Mouse (Mus musculus) neutrophil, adult 5-6 weeks (primary cell): ENCODE measurements around the gene Igdcc4. TPM values are rescaled to one million over a fixed set of nuclear protein-coding genes. Genes with fewer than 3 reads are reported as not detected.
"Not testable (repeated sequence)": the region's sequence is repeated elsewhere in the genome, so short reads cannot be mapped to it uniquely, and the experiment has no call there.

Source experiments
- ATAC-seq: fragments of 151-379, 151-347 bp; 2 replicates; pipeline ENCODE4 v1.8.0; 2017; ENCODE audit warnings: mild to moderate bottlenecking, moderate TSS enrichment; ENCODE audit not compliant: insufficient number of reproducible peaks, poor library complexity, low FRiP score, severe bottlenecking; ENCODE audit errors: extremely low read depth
- total RNA-seq: library from RNA; stranded (forward); fragments of 200-1000 nt; gene quantifications from 2 replicates; pipeline ENCODE4 v1.2.3, GENCODE M21; 2017

Igdcc4 gene
- total RNA-seq: not detected in 2 replicates

DNA sequence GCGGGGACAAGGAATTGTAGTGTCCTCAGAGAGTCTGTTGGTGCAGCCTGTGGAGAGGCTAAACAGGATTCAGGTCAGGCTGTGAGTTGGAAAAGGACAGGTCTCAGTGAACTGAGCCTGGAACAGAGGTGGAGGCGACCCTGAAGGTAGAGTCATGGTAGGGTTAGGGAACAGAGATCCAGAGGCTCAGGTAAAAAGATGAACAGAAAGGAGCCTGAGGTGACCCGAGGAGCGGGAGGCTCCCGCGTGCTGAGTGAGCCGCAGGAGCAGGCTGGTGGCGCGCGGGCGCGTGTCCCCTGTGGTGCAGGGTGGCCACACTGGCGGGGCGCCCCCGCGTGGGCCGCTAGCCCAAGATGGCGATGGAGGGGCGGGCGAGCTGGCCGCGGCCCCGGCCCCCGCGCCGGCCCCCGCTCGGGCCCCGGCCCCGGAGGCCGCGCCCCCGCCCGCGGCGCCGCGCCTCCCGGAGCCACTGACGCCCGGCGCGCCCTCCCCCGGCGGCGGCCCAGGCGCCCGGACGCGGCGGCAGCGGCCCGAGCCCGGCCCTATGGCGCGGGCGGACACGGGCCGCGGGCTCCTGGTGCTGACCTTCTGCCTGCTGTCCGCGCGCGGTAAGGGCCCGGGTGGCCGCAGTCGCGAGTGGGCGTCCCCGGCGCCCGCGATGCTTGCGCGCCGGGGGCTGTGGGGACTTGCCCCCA lies at the start of gene Igdcc4:
TSS of gene Igdcc4 (plus strand) at position 496 of the 695 bp plus-strand sequence.
- ATAC-seq: no peak

DNA sequence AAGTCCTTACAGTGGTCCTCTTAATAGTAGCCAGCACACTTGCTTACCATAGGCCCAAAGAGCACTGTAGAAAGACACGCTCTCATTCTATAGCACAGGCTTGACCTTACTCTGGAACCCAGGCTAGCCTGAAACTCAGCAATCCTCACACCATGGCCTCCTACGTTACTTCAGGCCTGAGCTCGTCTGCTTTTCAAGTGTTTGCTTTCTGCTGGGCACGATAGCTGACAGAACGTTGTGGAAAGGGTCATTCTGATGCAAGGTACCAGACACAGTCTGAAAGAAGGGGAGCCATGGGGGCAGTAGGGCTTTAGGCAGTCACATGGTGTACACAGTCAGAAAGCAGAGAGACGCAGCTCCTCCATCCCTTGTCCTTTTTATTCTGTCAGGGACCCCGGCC lies 37.0 kb upstream of the Igdcc4 start:
- ATAC-seq: no peak

DNA sequence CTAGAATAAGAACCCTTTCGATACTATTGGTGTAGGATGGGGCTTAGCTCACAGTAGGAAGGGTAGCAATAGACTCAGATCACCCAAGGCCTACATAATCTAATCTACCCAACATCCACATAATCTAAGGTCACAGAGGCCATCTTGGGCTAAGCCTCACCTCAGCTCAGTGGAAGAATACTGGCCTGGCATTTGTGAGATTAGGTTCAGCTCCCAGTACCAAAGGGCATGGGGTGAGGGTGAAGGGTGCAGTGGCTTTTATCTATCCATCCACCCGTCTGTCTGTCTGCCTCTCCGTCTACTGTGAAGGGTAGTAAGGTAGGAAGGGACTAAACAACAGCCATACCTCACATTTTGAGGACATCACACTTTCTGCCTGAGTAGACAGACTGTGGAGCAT lies 30.7 kb upstream of the Igdcc4 start:
- ATAC-seq: no peak

DNA sequence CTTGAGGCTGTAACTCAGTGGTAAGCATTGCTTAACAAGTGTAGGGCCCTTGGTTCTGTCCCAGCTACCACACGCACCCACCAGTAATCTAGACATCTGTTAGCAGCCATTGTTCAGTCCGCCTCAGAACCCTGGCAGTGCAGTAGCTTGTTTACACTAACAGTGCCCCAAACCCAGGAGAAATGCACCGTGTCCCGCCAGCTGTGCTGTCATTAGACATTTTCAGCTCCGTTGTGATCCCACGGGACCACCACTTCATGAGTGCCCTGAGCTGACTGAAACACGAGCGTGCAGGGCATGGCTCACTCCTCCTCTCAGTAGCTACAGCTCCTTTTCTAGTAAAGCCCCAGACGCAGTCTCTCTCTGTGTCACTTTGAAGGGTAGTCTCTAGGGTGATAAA lies 27.7 kb upstream of the Igdcc4 start:
- ATAC-seq: no peak

DNA sequence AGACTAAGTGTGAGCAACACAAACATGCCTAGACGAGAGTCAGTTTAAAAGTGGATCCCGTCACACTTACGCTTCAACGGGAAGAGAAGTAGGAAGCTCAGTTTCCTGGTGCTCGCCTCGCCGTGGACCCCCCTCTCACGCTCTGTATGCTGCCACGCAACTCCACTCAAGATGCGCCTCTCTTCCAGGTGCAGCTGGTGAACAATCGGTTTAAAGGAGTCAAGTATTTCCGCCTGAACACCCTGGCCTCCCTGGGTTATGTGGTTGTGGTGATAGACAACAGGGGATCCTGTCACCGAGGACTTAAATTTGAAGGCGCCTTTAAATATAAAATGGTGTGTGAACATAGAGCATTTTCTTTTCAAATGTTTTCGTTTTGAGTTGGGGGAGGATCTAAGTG lies 27.0 kb upstream of the Igdcc4 start:
- no peak for ATAC-seq

DNA sequence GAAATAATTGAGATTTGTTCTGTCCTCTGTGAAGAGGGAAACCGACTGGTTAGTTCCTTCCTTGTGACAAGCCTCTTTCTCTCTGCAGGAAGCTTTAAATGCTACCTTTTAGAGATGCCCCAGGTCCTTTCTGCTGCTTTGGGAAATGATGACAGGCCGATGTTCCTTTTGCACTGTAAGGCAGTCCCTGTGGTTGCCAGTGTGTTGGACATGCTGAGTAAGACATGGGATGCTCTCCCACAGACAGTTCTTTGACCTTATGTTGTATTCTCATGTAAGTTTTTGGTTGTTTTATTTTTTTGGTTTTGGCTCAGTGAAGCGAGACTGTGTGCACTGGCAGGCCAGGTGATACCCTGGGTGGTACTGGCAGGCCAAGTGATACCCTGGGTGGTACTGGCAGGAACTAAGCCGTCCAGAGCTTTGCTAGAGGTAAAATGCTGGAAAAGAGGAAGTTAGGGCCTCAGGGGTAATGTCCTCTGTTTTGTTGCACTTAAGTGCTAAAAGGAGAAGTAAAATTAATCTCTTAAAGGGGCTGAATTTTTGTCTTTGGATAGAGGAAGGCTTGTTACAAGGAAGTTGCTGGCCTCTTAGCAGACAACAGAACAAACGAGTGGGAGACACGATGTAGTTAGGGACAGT lies 26.3 kb upstream of the Igdcc4 start:
- ATAC-seq: peak; percentile 80

DNA sequence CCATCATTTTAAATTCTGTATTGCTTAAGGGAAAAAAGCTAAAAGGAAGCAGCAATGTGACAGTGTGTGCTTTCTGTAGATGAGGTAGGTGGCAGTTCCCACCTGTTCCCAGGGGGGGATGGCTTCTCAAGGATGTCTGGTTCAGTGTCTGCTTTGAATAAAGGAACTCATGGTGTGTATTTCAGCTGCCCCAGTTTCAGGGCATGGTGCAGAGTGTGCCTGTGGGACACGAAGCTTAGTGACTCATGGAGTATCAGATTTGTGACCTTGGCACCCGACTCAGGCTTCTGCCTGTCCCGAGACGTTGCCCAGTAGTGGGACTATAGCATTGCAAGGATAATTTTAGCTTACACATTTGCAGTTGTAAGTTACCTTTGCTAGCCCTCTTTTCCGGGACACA lies 23.8 kb upstream of the Igdcc4 start:
- ATAC-seq: no peak

DNA sequence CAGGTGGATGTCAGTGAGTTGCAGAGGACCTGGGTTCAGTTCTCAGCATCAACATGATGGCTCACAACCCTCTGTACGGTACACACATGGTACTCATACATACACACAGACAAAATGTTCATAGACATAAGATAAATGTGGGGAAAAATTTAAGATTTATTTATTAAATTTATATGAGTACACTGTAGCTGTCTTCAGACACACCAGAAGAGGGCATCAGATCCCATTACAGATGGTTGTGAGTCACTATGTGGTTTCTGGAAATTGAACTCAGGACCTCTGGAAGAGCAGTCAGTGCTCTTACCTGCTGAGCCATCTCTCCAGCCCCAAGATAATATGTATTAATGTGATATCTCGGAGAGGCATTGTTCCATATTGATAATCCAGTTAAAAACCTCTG lies 21.1 kb upstream of the Igdcc4 start:
- not testable (repeated sequence) for ATAC-seq

DNA sequence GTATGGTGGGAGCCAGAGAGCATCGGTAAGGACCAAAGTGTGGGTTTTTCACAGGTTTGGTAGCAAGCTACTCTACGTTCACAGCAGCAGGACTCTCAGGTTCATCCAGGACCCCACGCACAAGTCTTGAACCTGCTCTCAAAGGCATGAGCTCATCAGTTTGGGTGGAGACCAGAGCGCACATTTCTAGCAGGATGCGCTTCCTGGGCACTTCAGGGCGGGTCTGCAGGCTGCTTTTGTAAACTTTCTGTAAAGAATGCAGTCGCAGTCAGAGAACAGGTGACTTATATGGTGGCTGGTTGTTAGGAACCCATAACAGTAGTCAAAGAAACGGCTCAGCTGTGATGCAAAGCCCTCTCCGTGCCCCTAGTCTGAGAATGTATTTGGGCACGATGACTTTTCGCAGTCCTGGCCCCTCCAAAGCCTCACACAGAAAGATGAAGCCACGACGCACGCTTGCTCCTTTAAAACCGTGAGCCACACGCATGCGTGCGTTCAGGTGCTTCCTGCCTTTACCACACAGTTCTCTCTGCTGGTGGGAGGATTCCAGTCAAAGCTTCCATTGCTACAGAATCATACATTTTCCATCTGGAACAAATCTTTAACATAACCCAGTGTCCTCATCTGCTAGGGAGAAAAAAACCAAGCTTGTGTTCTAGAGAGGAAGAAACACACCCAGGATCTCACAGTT lies 18.1 kb upstream of the Igdcc4 start:
- ATAC-seq: no peak

DNA sequence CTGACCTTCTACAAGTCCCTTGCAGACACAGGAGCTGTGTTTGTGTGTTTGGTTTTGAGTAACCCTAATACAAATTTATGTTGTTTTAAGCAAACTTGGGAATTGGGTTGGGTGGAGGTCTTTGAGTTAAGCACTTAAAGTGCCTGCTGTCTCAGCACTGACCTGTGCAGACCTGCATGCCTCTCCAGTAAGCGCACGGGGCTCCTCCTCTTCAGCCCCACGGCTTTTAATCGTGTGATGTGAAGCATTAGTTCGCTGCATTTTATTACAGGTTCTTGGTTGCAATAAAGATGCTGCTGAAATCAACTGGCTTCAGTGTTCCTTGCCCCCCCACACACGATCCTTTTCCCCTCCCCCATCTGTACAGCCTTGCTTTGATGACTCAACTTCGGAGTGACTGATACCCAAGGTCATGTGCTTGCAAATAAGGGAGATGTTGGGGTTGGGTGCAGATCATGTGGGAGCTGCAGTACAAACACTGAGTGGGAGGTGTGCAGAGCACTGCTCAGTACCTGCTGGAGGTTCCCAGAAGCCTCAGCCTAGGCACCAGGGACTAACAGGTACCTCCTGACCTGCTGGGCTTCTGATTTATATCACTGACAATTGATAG lies 17.0 kb upstream of the Igdcc4 start:
- no peak for ATAC-seq

DNA sequence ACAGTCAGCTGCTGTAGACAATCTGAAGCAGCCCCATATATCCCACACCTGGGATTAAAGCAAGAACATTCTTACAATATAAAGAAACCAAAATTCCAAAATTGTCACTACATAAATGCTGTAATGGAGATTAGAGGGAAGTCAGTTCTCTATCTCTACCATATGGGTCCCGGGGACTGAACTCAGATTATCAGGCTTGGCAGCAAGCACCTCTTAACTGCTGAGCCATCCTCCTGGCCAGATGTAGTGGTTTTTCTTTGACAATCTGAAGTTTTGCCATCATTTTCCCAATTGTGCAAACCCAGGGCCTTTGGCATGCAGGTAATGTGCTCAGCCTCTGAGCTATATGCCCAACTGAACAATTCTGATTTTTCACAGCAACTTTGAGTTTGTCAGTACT lies 16.0 kb upstream of the Igdcc4 start:
- ATAC-seq: no peak

DNA sequence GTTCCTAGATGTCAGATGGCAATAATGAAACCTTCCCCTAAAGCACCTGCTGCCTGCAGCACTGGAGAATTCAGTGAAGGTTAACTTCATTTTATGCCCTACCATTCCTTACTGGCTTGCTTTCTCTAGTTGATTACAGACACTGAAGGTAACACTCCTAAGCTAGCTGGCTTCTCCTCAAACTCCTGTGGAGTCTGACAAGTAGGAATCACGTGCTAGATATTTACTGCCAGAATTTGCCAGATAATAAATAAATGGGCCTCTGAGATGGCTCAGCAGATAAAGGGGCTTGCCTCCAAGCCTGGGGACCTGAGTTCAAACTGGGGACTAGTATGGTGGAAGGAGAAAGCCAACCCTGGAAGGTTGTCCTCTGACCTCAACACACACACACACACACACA lies 14.5 kb upstream of the Igdcc4 start:
- ATAC-seq: no peak

DNA sequence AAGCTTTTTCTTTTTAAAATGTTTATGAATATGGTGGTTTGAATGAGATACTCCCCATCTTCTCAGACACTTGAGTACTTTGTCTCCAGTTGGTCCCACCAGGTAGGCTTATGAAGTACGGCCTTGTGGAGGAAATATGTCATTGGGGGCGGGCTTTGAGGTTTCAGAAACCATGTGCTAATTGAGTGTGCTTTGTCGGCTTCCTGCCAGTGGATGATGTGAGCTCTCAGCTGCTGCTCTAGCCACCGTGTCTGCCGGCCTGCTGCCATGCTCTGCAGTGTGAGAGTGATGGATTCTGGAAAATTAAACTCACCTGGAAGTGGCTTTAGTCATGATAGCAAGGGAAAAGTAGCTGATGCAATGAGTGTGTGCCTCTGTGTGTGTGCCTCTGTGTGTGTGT lies 13.8 kb upstream of the Igdcc4 start:
- 0 out of 2 replicates have a peak, but pooled peaks have one; percentile 13 for ATAC-seq

DNA sequence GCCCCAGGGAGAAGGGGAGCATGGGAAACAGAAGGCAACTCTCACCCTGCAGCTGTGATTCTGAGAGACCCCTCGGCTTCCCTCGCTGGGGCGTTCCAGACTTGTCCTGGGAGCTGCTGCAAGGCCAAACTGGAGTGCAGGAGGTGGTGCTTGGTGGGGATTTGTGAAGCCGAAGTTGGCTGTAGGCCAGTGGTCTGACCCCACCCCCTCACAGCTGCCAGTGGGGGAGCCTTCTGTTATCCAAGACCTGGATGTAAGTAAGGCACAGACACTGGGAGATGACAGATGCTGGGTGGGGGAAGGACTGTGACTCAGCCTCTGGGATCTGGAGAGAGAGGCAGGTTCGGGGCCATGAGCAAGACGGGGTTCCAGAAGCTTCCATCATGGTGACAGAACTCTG lies 7.0 kb upstream of the Igdcc4 start:
- no peak for ATAC-seq

DNA sequence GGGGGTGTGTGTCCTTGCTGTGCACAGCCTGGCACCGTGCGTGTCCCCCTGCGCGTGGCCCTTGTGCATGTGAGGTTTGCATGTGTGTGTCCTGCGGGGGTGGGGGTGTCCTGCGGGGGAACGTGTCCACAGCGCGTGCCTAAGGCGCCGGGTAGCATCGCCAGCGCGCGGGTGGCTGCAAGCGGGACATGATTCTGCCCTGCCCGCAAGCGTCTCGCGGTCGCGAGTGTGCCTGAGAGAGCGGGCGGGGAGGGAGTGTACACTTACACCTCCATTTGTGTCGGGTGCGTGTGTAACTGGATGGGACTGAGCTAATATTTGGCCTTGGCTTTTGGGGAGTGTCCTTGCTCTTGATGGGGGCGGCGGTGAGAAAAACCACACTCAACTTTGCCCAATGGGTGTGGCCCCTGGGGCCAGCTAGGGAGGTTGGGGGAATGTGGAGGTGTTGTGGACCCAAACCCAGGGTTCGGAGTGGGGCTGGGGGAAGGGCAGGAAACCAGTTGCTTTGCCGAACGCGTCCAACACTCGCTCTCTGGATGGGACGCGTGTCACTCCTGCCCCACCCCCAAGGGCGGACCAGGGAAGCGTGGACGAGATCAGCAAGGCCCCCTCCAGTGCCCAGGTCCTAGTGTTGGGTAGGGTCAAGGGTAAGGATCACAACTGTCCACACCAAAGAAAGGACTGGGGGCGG lies 545 bp downstream of the Igdcc4 start:
- no peak for ATAC-seq

DNA sequence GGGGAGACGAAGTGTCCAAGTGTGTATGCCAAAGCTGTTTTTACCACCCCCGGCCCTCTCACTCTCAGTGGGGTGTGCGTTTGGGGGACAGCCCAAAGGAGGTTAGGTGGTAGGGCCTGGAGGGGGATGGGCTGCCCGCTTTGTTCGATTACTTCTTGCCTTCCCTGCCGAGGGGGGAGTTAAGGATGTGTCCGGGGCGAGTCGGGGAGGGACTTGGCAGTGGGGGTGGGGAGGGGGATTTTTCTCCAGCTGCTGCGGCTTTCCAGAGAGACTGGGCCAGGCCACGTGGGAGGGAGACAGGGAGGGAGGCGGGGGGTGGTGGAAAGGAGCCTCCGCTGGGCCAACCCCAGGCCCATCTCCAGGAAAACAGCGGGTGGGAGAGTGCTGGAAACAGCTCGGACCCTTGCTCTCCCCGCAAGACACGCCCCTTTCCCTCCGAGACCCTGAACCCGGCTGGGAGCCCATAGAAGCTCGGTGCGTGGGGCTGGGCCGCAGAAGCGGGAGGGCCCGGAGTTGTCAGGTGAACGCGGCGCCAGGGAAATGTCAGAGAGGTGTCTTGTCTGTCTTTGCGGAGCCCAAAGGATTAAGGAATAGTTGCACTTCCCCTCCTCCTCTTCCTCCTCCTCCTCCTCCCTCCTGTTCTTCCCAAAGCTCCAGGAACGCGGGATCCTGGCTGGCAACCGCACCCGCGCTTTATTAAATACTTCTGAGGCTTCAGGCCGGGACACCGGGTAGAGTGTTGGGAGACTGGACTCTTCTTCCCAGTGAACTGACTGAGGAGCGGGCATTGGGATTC lies 1.3 kb downstream of the Igdcc4 start:
- no peak for ATAC-seq

DNA sequence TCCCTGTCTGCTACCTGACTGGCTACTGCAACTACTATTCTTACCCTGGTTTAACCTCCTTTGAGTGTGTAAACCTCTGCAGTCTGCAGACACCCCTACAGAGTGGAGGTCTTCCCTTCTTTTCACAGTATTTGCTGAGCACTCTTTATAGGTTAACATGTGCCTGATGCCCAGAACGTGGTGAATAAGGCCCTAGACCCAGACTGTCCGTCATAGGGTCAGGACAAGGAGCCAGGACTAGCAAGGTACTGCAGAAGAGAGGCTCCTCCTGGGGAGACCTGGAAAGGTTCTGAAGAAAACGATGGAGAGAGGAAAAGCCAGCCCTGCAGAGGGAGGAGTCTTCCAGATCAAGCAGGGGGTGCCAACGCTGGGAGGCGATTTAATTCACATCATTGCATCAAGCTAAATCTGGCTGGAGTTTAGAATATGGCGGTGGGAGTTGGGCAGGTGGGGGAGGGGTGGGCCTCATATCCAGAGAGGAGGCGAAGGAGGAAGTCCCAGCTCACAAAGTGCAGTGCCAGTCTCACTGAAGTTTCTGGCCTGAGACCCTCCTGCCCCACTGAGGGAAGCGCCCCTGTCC lies 2.0 kb downstream of the Igdcc4 start:
- ATAC-seq: no peak

DNA sequence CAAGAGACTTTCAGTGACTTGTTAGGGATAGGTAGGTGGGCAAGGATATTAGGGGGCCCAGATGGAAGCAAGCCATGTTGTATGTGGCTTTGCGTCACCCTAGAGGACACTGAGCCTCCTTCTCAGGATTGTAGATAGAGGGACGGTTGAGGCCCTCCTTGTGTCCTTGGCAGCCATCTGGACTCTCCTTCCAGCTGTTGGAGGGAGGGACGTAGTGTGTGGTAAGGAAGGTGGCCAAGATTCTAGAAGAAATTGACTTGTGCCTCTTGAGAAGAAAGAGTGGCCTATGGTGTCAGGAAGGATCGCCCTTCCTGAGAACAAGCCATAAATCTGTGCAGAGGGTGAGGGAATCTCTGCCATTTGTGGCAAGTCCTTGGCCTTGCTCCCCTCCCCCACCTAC lies 5.5 kb downstream of the Igdcc4 start:
- ATAC-seq: no peak
